Mouse (Mus musculus): Measurements from ENCODE around the gene Urah. TPM values are rescaled to one million over a fixed set of nuclear protein-coding genes. Genes with fewer than 3 reads are reported as not detected.

Gene Urah
- polyA plus RNA-seq, 1 experiment from 2014 or later: 21.9 TPM

- Histone ChIP-seq H3K4me1 (replicated peaks; ENCODE audit: control insufficient read depth, insufficient read depth) (no peaks in the 10 kb centered on the region), H3K9ac (ENCODE audit: low read length) (no peak within 1 kb of the TSS), H3K4me3 (ENCODE audit: low read depth, low read length) (no peak within 1 kb of the TSS), H3K9me3 (ENCODE audit: control insufficient read depth, low read length) (no peaks in the 10 kb centered on the region), H3K36me3 (ENCODE audit: control insufficient read depth, insufficient read depth, low read length) (no peaks in the 10 kb centered on the region), H3K27me3 (ENCODE audit: control insufficient read depth, insufficient read depth, low read length) (no peaks in the 10 kb centered on the region), H3K4me2 (replicated peaks; ENCODE audit: low read depth) (no peak within 1 kb of the TSS), H3K27ac (replicated peaks) (no peak within 1 kb of the TSS)
- 30% methylated on average over 14 of the region's 14 CpGs for WGBS
- TF ChIP-seq EP300 (optimal IDR thresholded peaks at IDR 0.05): no peak
- TF ChIP-seq CTCF (IDR thresholded peaks at IDR 0.05; ENCODE audit: low read depth): peak; percentile 94
- ATAC-seq (ENCODE audit: low FRiP score, low TSS enrichment) (peak; percentile 73), DNase-seq (ENCODE audit: low spot score) (peak; percentile 92)
Observed at GRCm38 (mm10) chr7:140844905-140845665, 10.3 kb downstream of the Urah start, which contains the start of gene Scgb1c1. TSS of gene Scgb1c1 (plus strand) at chr7:140845547.

DNA sequence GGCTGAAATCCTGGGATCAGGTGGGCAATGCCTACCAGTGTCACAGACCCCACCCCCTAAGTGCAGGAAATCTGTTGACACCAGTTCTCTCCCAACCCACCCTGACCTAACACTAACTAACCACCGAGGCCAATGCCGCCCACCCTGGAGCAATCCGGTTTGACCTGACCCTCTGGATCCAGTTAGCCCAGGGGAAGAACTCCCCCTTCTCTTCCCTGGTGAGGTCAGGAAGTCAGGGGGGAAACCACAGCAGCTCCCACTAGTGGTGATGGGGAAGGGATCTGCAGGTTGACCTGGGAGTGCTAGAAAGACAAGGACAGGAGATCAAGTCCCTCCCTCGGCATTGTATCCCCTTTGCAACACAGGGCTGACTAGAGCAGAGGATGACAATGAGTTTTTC lies 10.9 kb downstream of the Urah start:
- Histone ChIP-seq H3K4me2 (replicated peaks; ENCODE audit: low read depth) (no peak overlapping the region), H3K9ac (ENCODE audit: low read length) (no peak overlapping the region), H3K4me3 (ENCODE audit: low read depth, low read length) (no peak overlapping the region), H3K36me3 (ENCODE audit: control insufficient read depth, insufficient read depth, low read length) (no peaks in the 10 kb centered on the region), H3K27me3 (ENCODE audit: control insufficient read depth, insufficient read depth, low read length) (no peaks in the 10 kb centered on the region), H3K4me1 (replicated peaks; ENCODE audit: control insufficient read depth, insufficient read depth) (no peaks in the 10 kb centered on the region), H3K9me3 (ENCODE audit: control insufficient read depth, low read length) (no peaks in the 10 kb centered on the region), H3K27ac (replicated peaks) (no peak overlapping the region)
- DNase-seq (ENCODE audit: low spot score) (no peak), ATAC-seq (ENCODE audit: low FRiP score, low TSS enrichment) (no peak)
- 51% methylated on average over 4 of the region's 4 CpGs for WGBS
- TF ChIP-seq CTCF (IDR thresholded peaks at IDR 0.05; ENCODE audit: low read depth) (peak; percentile 40), EP300 (optimal IDR thresholded peaks at IDR 0.05) (no peak)

GRCm38 (mm10) chr7:140846676-140847075 lies 11.9 kb downstream of the Urah start:
- H3K36me3 ChIP-seq (ENCODE audit: control insufficient read depth, insufficient read depth, low read length): no peaks in the 10 kb centered on the region
- WGBS: 83% methylated on average over 10 of the region's 10 CpGs
- H3K27ac ChIP-seq (replicated peaks): no peak overlapping the region
- no peak for TF ChIP-seq EP300 (optimal IDR thresholded peaks at IDR 0.05)
- TF ChIP-seq CTCF (IDR thresholded peaks at IDR 0.05; ENCODE audit: low read depth): no peak
- no peaks in the 10 kb centered on the region for H3K27me3 ChIP-seq (ENCODE audit: control insufficient read depth, insufficient read depth, low read length)
- ATAC-seq (ENCODE audit: low FRiP score, low TSS enrichment) (no peak), DNase-seq (ENCODE audit: low spot score) (no peak)
- H3K9me3 ChIP-seq (ENCODE audit: control insufficient read depth, low read length): no peaks in the 10 kb centered on the region
- no peaks in the 10 kb centered on the region for H3K4me1 ChIP-seq (replicated peaks; ENCODE audit: control insufficient read depth, insufficient read depth)
- no peak overlapping the region for H3K4me2 ChIP-seq (replicated peaks; ENCODE audit: low read depth)
- no peak overlapping the region for H3K9ac ChIP-seq (ENCODE audit: low read length)
- H3K4me3 ChIP-seq (ENCODE audit: low read depth, low read length): no peak overlapping the region

DNA sequence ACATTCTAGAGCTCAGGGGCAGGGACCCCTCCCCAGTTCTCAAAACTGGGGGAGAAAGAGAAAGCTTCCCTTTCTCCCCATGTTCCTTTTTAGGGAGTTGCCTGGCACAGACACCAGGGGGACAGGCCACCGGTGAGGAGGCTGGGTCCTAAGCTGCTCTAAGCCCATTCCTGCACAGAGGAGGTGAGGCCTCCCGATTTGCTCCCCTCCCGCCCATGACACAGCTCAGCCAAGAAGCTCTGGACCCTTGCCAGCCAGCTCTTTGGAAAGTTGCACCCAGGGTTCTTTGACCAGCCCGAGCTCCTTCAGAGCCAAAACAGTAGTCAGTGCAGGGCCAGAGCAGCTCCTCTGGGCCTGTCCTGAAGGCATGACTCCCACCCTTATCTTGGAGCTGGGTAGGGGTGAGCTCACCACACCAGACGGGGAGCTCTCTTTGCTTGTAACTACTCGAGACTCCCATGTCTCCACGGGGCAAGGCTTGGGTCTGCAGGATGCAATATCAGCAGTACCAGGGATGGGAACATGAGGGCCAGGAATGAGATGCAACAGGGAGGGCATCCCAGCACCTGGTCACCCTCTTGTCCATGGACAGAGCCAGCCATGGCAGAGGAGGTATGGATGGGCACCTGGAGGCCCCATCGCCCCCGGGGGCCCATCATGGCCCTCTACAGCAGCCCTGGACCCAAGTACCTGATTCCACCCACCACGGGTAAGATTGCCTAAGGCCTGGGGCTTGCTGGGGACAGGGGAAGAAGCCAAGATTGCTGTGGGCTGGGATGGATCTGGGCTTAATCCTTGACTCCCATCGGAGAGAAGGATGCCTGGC lies 13.2 kb downstream of the Urah start, which contains the start of gene Odf3:
Odf3 (plus strand) TSS at position 51 of the 826 bp plus-strand sequence.
- peak; percentile 27; the same call in 1 of the 2 replicates for TF ChIP-seq CTCF (IDR thresholded peaks at IDR 0.05; ENCODE audit: low read depth)
- no peak for TF ChIP-seq EP300 (optimal IDR thresholded peaks at IDR 0.05)
- ATAC-seq (ENCODE audit: low FRiP score, low TSS enrichment) (no peak), DNase-seq (ENCODE audit: low spot score) (no peak)
- no peaks in the 10 kb centered on the region for H3K9me3 ChIP-seq (ENCODE audit: control insufficient read depth, low read length)
- no peak within 1 kb of the TSS for H3K27ac ChIP-seq (replicated peaks)
- no peak within 1 kb of the TSS for H3K4me3 ChIP-seq (ENCODE audit: low read depth, low read length)
- 57% methylated on average over 11 of the region's 11 CpGs for WGBS
- no peaks in the 10 kb centered on the region for H3K27me3 ChIP-seq (ENCODE audit: control insufficient read depth, insufficient read depth, low read length)
- H3K36me3 ChIP-seq (ENCODE audit: control insufficient read depth, insufficient read depth, low read length): 0 out of 2 replicates have a peak, but pooled peaks cover 5% of the 10 kb centered on the region
- H3K9ac ChIP-seq (ENCODE audit: low read length): no peak within 1 kb of the TSS
- H3K4me2 ChIP-seq (replicated peaks; ENCODE audit: low read depth): no peak within 1 kb of the TSS
- H3K4me1 ChIP-seq (replicated peaks; ENCODE audit: control insufficient read depth, insufficient read depth): no peaks in the 10 kb centered on the region

DNA sequence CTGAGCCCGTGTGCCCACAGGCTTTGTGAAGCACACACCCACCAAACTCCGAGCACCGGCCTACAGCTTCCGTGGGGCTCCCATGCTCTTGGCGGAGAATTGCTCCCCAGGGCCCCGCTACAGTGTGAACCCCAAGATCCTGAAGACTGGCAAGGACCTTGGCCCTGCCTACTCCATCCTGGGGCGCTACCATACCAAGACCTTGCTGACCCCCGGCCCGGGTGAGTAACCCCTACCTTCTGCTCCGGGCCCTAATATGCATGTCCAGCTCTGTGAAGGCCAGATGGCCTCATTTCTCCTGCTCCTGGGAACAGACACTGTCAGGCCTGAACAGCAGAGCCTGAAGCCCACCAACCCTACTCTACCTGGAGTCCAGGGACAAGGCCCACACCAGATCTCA lies 13.8 kb downstream of the Urah start:
- no peak for DNase-seq (ENCODE audit: low spot score)
- Histone ChIP-seq H3K9ac (ENCODE audit: low read length) (no peak overlapping the region), H3K4me1 (replicated peaks; ENCODE audit: control insufficient read depth, insufficient read depth) (no peaks in the 10 kb centered on the region), H3K4me3 (ENCODE audit: low read depth, low read length) (no peak overlapping the region), H3K4me2 (replicated peaks; ENCODE audit: low read depth) (no peak overlapping the region), H3K36me3 (ENCODE audit: control insufficient read depth, insufficient read depth, low read length) (peaks cover 9% of the 10 kb centered on the region; the same call in 1 of the 2 replicates), H3K27ac (replicated peaks) (no peak overlapping the region), H3K9me3 (ENCODE audit: control insufficient read depth, low read length) (no peaks in the 10 kb centered on the region), H3K27me3 (ENCODE audit: control insufficient read depth, insufficient read depth, low read length) (no peaks in the 10 kb centered on the region)
- ATAC-seq (ENCODE audit: low FRiP score, low TSS enrichment): no peak
- WGBS: 90% methylated on average over 10 of the region's 10 CpGs
- no peak for TF ChIP-seq EP300 (optimal IDR thresholded peaks at IDR 0.05)
- no peak for TF ChIP-seq CTCF (IDR thresholded peaks at IDR 0.05; ENCODE audit: low read depth)
